Mouse (Mus musculus): ENCODE data around the gene Gng12.
"Not testable (repeated sequence)": the region's sequence is repeated elsewhere in the genome, so short reads cannot be mapped to it uniquely, and the experiment has no call there.

The Gng12 gene

GRCm38 (mm10) chr6:67027438-67028142 is 131.4 kb downstream of the Gng12 start:
- no peak for DNase-seq (ENCODE audit: low spot score in 2 of 2)

- DNase-seq (ENCODE audit: low spot score in 2 of 2): no peak
Observed at GRCm38 (mm10) chr6:67029312-67029950, 133.2 kb downstream of the Gng12 start.

GRCm38 (mm10) chr6:67029987-67030386 is 133.8 kb downstream of the Gng12 start:
- DNase-seq (ENCODE audit: low spot score in 2 of 2): no peak

- no peak for DNase-seq (ENCODE audit: low spot score in 2 of 2)
Observed at GRCm38 (mm10) chr6:67030416-67030815, 134.2 kb downstream of the Gng12 start.

GRCm38 (mm10) chr6:67030846-67031245 is 134.6 kb downstream of the Gng12 start:
- no peak for DNase-seq (ENCODE audit: low spot score in 2 of 2)

- DNase-seq (ENCODE audit: low spot score in 2 of 2): not testable (repeated sequence)
Observed at GRCm38 (mm10) chr6:67032551-67032950, 136.4 kb downstream of the Gng12 start.

GRCm38 (mm10) chr6:67032972-67033371 is 136.8 kb downstream of the Gng12 start:
- DNase-seq (ENCODE audit: low spot score in 2 of 2): not testable (repeated sequence)

GRCm38 (mm10) chr6:67033604-67034003 is 137.4 kb downstream of the Gng12 start:
- no peak for DNase-seq (ENCODE audit: low spot score in 2 of 2)

- DNase-seq (ENCODE audit: low spot score in 2 of 2): no peak
Observed at GRCm38 (mm10) chr6:67034331-67035130, 138.3 kb downstream of the Gng12 start.

- DNase-seq (ENCODE audit: low spot score in 2 of 2): no peak
Observed at GRCm38 (mm10) chr6:67035388-67036299, 139.4 kb downstream of the Gng12 start.

GRCm38 (mm10) chr6:67036356-67036811 is 140.2 kb downstream of the Gng12 start:
- peak; percentile 44 to 54 for DNase-seq (ENCODE audit: low spot score in 2 of 2)

GRCm38 (mm10) chr6:67036837-67037628 is 140.8 kb downstream of the Gng12 start, which contains the start of gene Gadd45a:
Gene Gadd45a (minus strand): TSS chr6:67037457.
- peak; percentile 85 to 88 for DNase-seq (ENCODE audit: low spot score in 2 of 2)

- DNase-seq (ENCODE audit: low spot score in 2 of 2): no peak
Observed at GRCm38 (mm10) chr6:67038964-67039363, 142.8 kb downstream of the Gng12 start.

GRCm38 (mm10) chr6:67040904-67041410 is 144.8 kb downstream of the Gng12 start:
- DNase-seq (ENCODE audit: low spot score in 2 of 2): no peak

- DNase-seq (ENCODE audit: low spot score in 2 of 2): no peak
Observed at GRCm38 (mm10) chr6:67045424-67045823, 149.2 kb downstream of the Gng12 start.

- no peak for DNase-seq (ENCODE audit: low spot score in 2 of 2)
Observed at GRCm38 (mm10) chr6:67046937-67047336, 150.7 kb downstream of the Gng12 start.

- no peak for DNase-seq (ENCODE audit: low spot score in 2 of 2)
Observed at GRCm38 (mm10) chr6:67048052-67048691, 152.0 kb downstream of the Gng12 start.

GRCm38 (mm10) chr6:67048880-67049694 is 152.9 kb downstream of the Gng12 start:
- DNase-seq (ENCODE audit: low spot score in 2 of 2): no peak

- DNase-seq (ENCODE audit: low spot score in 2 of 2): no peak
Observed at GRCm38 (mm10) chr6:67049695-67050038, 153.5 kb downstream of the Gng12 start.

Data from right cerebral cortex, postnatal 36 days (tissue).